Mouse (Mus musculus) embryonic facial prominence, embryonic 10.5 days (tissue): ENCODE measurements around the gene Mef2a. TPM values are rescaled to one million over a fixed set of nuclear protein-coding genes. Genes with fewer than 3 reads are reported as not detected.
A peak's percentile ranks its signal among the peaks of the same experiment; 100 is the strongest.

Experiments
- DNase-seq: peaks from one replicate; pipeline ENCODE4 v3.0.0-alpha.2; 2017; ENCODE audit warnings: low spot score
- H3K27ac ChIP-seq: fragments of 300-500 bp; sonication (generic); replicated peaks from 2 replicates; pipeline ENCODE4 v1.5.1; 2016; ENCODE audit warnings: mild to moderate bottlenecking
- H3K27me3 ChIP-seq: fragments of 300-500 bp; sonication (generic); replicated peaks from 2 replicates; pipeline ENCODE4 v1.6.1; 2016; ENCODE audit warnings: low read depth, mild to moderate bottlenecking; ENCODE audit not compliant: poor library complexity, severe bottlenecking
- H3K36me3 ChIP-seq: fragments of 300-500 bp; sonication (generic); replicated peaks from 2 replicates; pipeline ENCODE4 v1.6.1; 2016; ENCODE audit warnings: mild to moderate bottlenecking, moderate library complexity
- H3K4me1 ChIP-seq: fragments of 300-500 bp; sonication (generic); 2 replicates; pipeline ENCODE4 v1.6.1; 2016
- H3K4me3 ChIP-seq: fragments of 300-500 bp; sonication (generic); 2 replicates; pipeline ENCODE4 v1.5.1; 2016; ENCODE audit warnings: mild to moderate bottlenecking, moderate library complexity
- H3K9me3 ChIP-seq: fragments of 300-500 bp; sonication (generic); 2 replicates; pipeline ENCODE4 v1.6.1; 2016; ENCODE audit warnings: mild to moderate bottlenecking
- WGBS: fragments of 180-500 bp; shearing (Covaris S2); methylation state at CpG from one replicate; pipeline ENCODE4 v1.1.7; 2016; 5-methylcytosine and 5-hydroxymethylcytosine counted together
- polyA plus RNA-seq: library from polyadenylated mRNA; unstranded; fragments of >200 nt; fragmentation: Nextera tagmentation; extraction: Ambion mirVana; gene quantifications from 2 replicates; pipeline ENCODE4 v1.2.1, GENCODE M21; 2016

The Mef2a gene
- polyA plus RNA-seq, 1 experiment from 2014 or later = 25.1 TPM

GRCm38 (mm10) chr7:67213589-67213988 is 159.1 kb downstream of the Mef2a start:
- Histone ChIP-seq H3K9me3 (no peaks in the 10 kb centered on the region), H3K27ac (no peak overlapping the region), H3K4me3 (no peak overlapping the region), H3K27me3 (no peaks in the 10 kb centered on the region), H3K36me3 (no peaks in the 10 kb centered on the region), H3K4me1 (0 out of 2 replicates have a peak, but pooled peaks cover 4% of the 10 kb centered on the region)
- WGBS = 90% methylated on average over 1 of the region's 1 CpGs
- DNase-seq = no peak

- Histone ChIP-seq H3K4me3 (no peak overlapping the region), H3K36me3 (no peaks in the 10 kb centered on the region), H3K4me1 (0 out of 2 replicates have a peak, but pooled peaks cover 4% of the 10 kb centered on the region), H3K27ac (no peak overlapping the region), H3K27me3 (no peaks in the 10 kb centered on the region), H3K9me3 (no peaks in the 10 kb centered on the region)
- no peak for DNase-seq
- WGBS = 61% methylated on average over 4 of the region's 4 CpGs
Observed at GRCm38 (mm10) chr7:67211971-67212370, 160.7 kb downstream of the Mef2a start.

GRCm38 (mm10) chr7:67211341-67211740 is 161.3 kb downstream of the Mef2a start:
- Histone ChIP-seq H3K27ac (no peak overlapping the region), H3K4me1 (peaks cover 7% of the 10 kb centered on the region; the same call in 1 of the 2 replicates), H3K27me3 (no peaks in the 10 kb centered on the region), H3K36me3 (no peaks in the 10 kb centered on the region), H3K4me3 (no peak overlapping the region), H3K9me3 (no peaks in the 10 kb centered on the region)
- 69% methylated on average over 6 of the region's 6 CpGs for WGBS
- DNase-seq = no peak

- H3K9me3 ChIP-seq = no peaks in the 10 kb centered on the region
- no peaks in the 10 kb centered on the region for H3K36me3 ChIP-seq
- peaks cover 9% of the 10 kb centered on the region; the same call in 1 of the 2 replicates for H3K4me1 ChIP-seq
- 72% methylated on average over 6 of the region's 6 CpGs for WGBS
- H3K27ac ChIP-seq = no peak overlapping the region
- DNase-seq = no peak
- H3K4me3 ChIP-seq = no peak overlapping the region
- H3K27me3 ChIP-seq = no peaks in the 10 kb centered on the region
Observed at GRCm38 (mm10) chr7:67210004-67210833, 162.4 kb downstream of the Mef2a start.

GRCm38 (mm10) chr7:67208317-67208716 is 164.3 kb downstream of the Mef2a start:
- 88% methylated on average over 1 of the region's 1 CpGs for WGBS
- H3K4me1 ChIP-seq = peaks cover 9% of the 10 kb centered on the region; the same call in 1 of the 2 replicates
- H3K27me3 ChIP-seq = no peaks in the 10 kb centered on the region
- DNase-seq = no peak
- no peaks in the 10 kb centered on the region for H3K36me3 ChIP-seq
- H3K9me3 ChIP-seq = no peaks in the 10 kb centered on the region
- no peak overlapping the region for H3K4me3 ChIP-seq
- no peak overlapping the region for H3K27ac ChIP-seq

- no peak for DNase-seq
- 45% methylated on average over 6 of the region's 6 CpGs for WGBS
Observed at GRCm38 (mm10) chr7:67207701-67208100, 165.0 kb downstream of the Mef2a start.

GRCm38 (mm10) chr7:67206496-67206895 is 166.2 kb downstream of the Mef2a start:
- Histone ChIP-seq H3K36me3 (no peaks in the 10 kb centered on the region), H3K4me1 (peaks cover 8% of the 10 kb centered on the region; the same call in 1 of the 2 replicates), H3K27ac (no peak overlapping the region), H3K27me3 (no peaks in the 10 kb centered on the region), H3K9me3 (no peaks in the 10 kb centered on the region), H3K4me3 (no peak overlapping the region)
- DNase-seq = no peak
- 83% methylated on average over 10 of the region's 10 CpGs for WGBS

More at GRCm38 (mm10) chr7:67207701-67208100, 165.0 kb downstream of the Mef2a start:
- Histone ChIP-seq H3K36me3 (no peaks in the 10 kb centered on the region), H3K4me1 (peaks cover 9% of the 10 kb centered on the region; the same call in 1 of the 2 replicates), H3K27me3 (no peaks in the 10 kb centered on the region), H3K27ac (no peak overlapping the region), H3K9me3 (no peaks in the 10 kb centered on the region), H3K4me3 (no peak overlapping the region)

GRCm38 (mm10) chr7:67205734-67206425 is 166.8 kb downstream of the Mef2a start:
- DNase-seq = no peak
- Histone ChIP-seq H3K27me3 (no peaks in the 10 kb centered on the region), H3K27ac (no peak overlapping the region), H3K4me1 (peaks cover 5% of the 10 kb centered on the region; the same call in 1 of the 2 replicates), H3K9me3 (no peaks in the 10 kb centered on the region), H3K4me3 (no peak overlapping the region), H3K36me3 (no peaks in the 10 kb centered on the region)
- 90% methylated on average over 9 of the region's 9 CpGs for WGBS

GRCm38 (mm10) chr7:67203625-67204024 is 169.0 kb downstream of the Mef2a start:
- Histone ChIP-seq H3K27me3 (no peaks in the 10 kb centered on the region), H3K36me3 (no peaks in the 10 kb centered on the region), H3K9me3 (no peaks in the 10 kb centered on the region), H3K4me3 (no peak overlapping the region), H3K27ac (no peak overlapping the region), H3K4me1 (peaks cover 5% of the 10 kb centered on the region; the same call in 1 of the 2 replicates)
- whole genome bisulfite sequencing = 85% methylated on average over 3 of the region's 3 CpGs
- DNase-seq = no peak

GRCm38 (mm10) chr7:67199412-67199811 is 173.2 kb downstream of the Mef2a start:
- peak; percentile 76 for DNase-seq
- H3K9me3 ChIP-seq = no peaks in the 10 kb centered on the region
- 21% methylated on average over 10 of the region's 10 CpGs for WGBS

GRCm38 (mm10) chr7:67183786-67184185 is 188.9 kb downstream of the Mef2a start:
- H3K27me3 ChIP-seq = no peaks in the 10 kb centered on the region
- DNase-seq = no peak
- no peak overlapping the region for H3K4me3 ChIP-seq
- WGBS = 16% methylated on average over 4 of the region's 4 CpGs
- no peaks in the 10 kb centered on the region for H3K9me3 ChIP-seq
- H3K36me3 ChIP-seq = no peaks in the 10 kb centered on the region
- H3K27ac ChIP-seq = no peak overlapping the region
- H3K4me1 ChIP-seq = 0 out of 2 replicates have a peak, but pooled peaks cover 4% of the 10 kb centered on the region

More at GRCm38 (mm10) chr7:67199412-67199811, 173.2 kb downstream of the Mef2a start:
- H3K27me3 ChIP-seq = no peaks in the 10 kb centered on the region
- H3K27ac ChIP-seq = no peak overlapping the region
- no peaks in the 10 kb centered on the region for H3K36me3 ChIP-seq
- no peaks in the 10 kb centered on the region for H3K4me1 ChIP-seq
- H3K4me3 ChIP-seq = no peak overlapping the region
